In genomic region chr8:93810028-93810858, GRCm38 (mm10) we compare ENCODE assay signal across 8 mouse cellular contexts. TPM values are rescaled to one million over a fixed set of nuclear protein-coding genes. Genes with fewer than 3 reads are reported as not detected.
A peak's percentile ranks its signal among the peaks of the same experiment; 100 is the strongest.
DNase-seq lines count a peak whose midpoint lies in the region; ATAC-seq lines count a peak whose summit lies in the region.

No protein-coding gene starts in this region.

- DNase-seq in WW6 (ENCODE audit: low read depth, low spot score): peak; percentile 34
- DNase-seq in cerebellum, postnatal 10 days: peak; percentile 98
- DNase-seq in frontal cortex, postnatal 25 days (ENCODE audit: low spot score in 2 of 2): peak; percentile 65 to 78
- DNase-seq in left cerebral cortex, adult 11 months (ENCODE audit: low spot score): peak; percentile 81
- peak; percentile 63 for DNase-seq in lung, postnatal 25 days (ENCODE audit: low spot score)
- peak; percentile 92 to 94 for DNase-seq in right cerebral cortex, postnatal 10 days (ENCODE audit: low spot score in 2 of 2)
- DNase-seq in urinary bladder, postnatal 4 days (ENCODE audit: low spot score in 2 of 2): peak; percentile 77 to 78

- peak; percentile 90 for ATAC-seq in hindbrain, embryonic 13.5 days (ENCODE audit: low FRiP score)

- H3K27me3 ChIP-seq in hindbrain, embryonic 13.5 days: no peaks in the 10 kb centered on the region

- H3K9me3 ChIP-seq in hindbrain, embryonic 13.5 days: no peaks in the 10 kb centered on the region

- H3K4me2 ChIP-seq in hindbrain, embryonic 13.5 days: peak overlapping the region; percentile 86

- peak overlapping the region; percentile 97 for H3K9ac ChIP-seq in hindbrain, embryonic 13.5 days

- H3K4me1 ChIP-seq in hindbrain, embryonic 13.5 days (replicated peaks): peaks cover 23% of the 10 kb centered on the region

- H3K4me3 ChIP-seq in hindbrain, embryonic 13.5 days: peak overlapping the region; percentile 84

- H3K36me3 ChIP-seq in hindbrain, embryonic 13.5 days: no peaks in the 10 kb centered on the region

- peak overlapping the region; percentile 98 for H3K27ac ChIP-seq in hindbrain, embryonic 13.5 days

- WGBS in hindbrain, embryonic 13.5 days: under 1% methylated on average over 41 of the region's 116 CpGs

RNA-seq across cellular contexts. Expression of gene Gnao1, which starts 0.5 kb away (rescaled TPM):
- 145 and 150 TPM in 2 replicates for polyA plus RNA-seq in hindbrain, embryonic 13.5 days (2015; fragmentation: Nextera tagmentation; extraction: Ambion mirVana)

Comparison
In these comparisons a context has a peak if more than half of its experiments do, and no peak if none do; other contexts are left out.
1. Peak in every context shown above with its lines: DNase-seq, ATAC-seq, H3K4me3 ChIP-seq and H3K27ac ChIP-seq.
2. DNase-seq: peak in every context shown above with its lines; median percentile 98 in cerebellum, postnatal 10 days; 93 in right cerebral cortex, postnatal 10 days; 81 in left cerebral cortex, adult 11 months; 78 in urinary bladder, postnatal 4 days; 72 in frontal cortex, postnatal 25 days; 63 in lung, postnatal 25 days; 34 in WW6.